In genomic region chr6:99700484-99700883, GRCm38 (mm10) we compare ENCODE assay signal across 21 mouse cellular contexts. TPM values are rescaled to one million over a fixed set of nuclear protein-coding genes. Genes with fewer than 3 reads are reported as not detected.
A peak's percentile ranks its signal among the peaks of the same experiment; 100 is the strongest.
DNase-seq lines count a peak whose midpoint lies in the region; ATAC-seq and TF ChIP-seq lines count a peak whose summit lies in the region.
"Had no signal": no experiment of that assay in that cellular context is flagged by ENCODE, and none has a peak within 500 bp of the region (broad histone marks: within the 10 kb centered on the region; RNA-seq: fewer than 3 reads in every experiment).

No protein-coding gene starts in this region.

- no peak overlapping the region for H3K27ac ChIP-seq in hindbrain, embryonic 16.5 days (ENCODE audit: low read depth, low read length)
- H3K27ac ChIP-seq in hindbrain, embryonic 11.5 days (ENCODE audit: low read depth, low read length): no peak overlapping the region
- no peak overlapping the region for H3K27ac ChIP-seq in kidney, postnatal 0 days
- H3K27ac ChIP-seq in neural tube, embryonic 14.5 days (ENCODE audit: low read depth, low read length): no peak overlapping the region
- H3K27ac ChIP-seq: layer of hippocampus, adult 2 months; liver, embryonic 15.5 days; neural tube, embryonic 12.5 days; stomach, postnatal 0 days had no signal

- no peak overlapping the region for H3K9ac ChIP-seq in hindbrain, embryonic 16.5 days (ENCODE audit: low read depth, low read length)
- H3K9ac ChIP-seq in hindbrain, embryonic 11.5 days (ENCODE audit: low read depth, low read length): no peak overlapping the region
- H3K9ac ChIP-seq in kidney, postnatal 0 days (ENCODE audit: low read depth, low read length): no peak overlapping the region
- H3K9ac ChIP-seq in neural tube, embryonic 14.5 days (replicated peaks; ENCODE audit: low read depth, low read length): no peak overlapping the region
- H3K9ac ChIP-seq: liver, embryonic 15.5 days; neural tube, embryonic 12.5 days had no signal

- H3K9me3 ChIP-seq in hindbrain, embryonic 16.5 days (ENCODE audit: control insufficient read depth, low read length): no peaks in the 10 kb centered on the region
- no peaks in the 10 kb centered on the region for H3K9me3 ChIP-seq in hindbrain, embryonic 11.5 days (ENCODE audit: control insufficient read depth, low read length)
- no peaks in the 10 kb centered on the region for H3K9me3 ChIP-seq in kidney, postnatal 0 days (replicated peaks; ENCODE audit: low read length)
- H3K9me3 ChIP-seq in neural tube, embryonic 14.5 days (ENCODE audit: control insufficient read depth, low read length): no peaks in the 10 kb centered on the region
- H3K9me3 ChIP-seq: liver, embryonic 15.5 days; neural tube, embryonic 12.5 days had no signal

- no peak overlapping the region for H3K4me2 ChIP-seq in hindbrain, embryonic 16.5 days (ENCODE audit: low read length)
- H3K4me2 ChIP-seq in hindbrain, embryonic 11.5 days (replicated peaks; ENCODE audit: low read depth, low read length): no peak overlapping the region
- H3K4me2 ChIP-seq in kidney, postnatal 0 days (ENCODE audit: low read length): 0 out of 2 replicates have a peak overlapping the region, but pooled peaks have one; percentile 8
- no peak overlapping the region for H3K4me2 ChIP-seq in neural tube, embryonic 14.5 days (ENCODE audit: low read depth, low read length)
- H3K4me2 ChIP-seq: liver, embryonic 15.5 days; neural tube, embryonic 12.5 days had no signal

- peak; percentile 50 for ATAC-seq in hindbrain, embryonic 16.5 days
- no peak for ATAC-seq in hindbrain, embryonic 11.5 days (ENCODE audit: low FRiP score)
- ATAC-seq in kidney, postnatal 0 days (replicated peaks; ENCODE audit: low FRiP score, low read depth): no peak
- peak; percentile 66; the same call in 1 of the 2 replicates for ATAC-seq in neural tube, embryonic 14.5 days (ENCODE audit: low read depth)
- ATAC-seq: lung, postnatal 0 days had no signal

- no peaks in the 10 kb centered on the region for H3K4me1 ChIP-seq in hindbrain, embryonic 16.5 days (ENCODE audit: control insufficient read depth, insufficient read depth, low read depth, low read length)
- no peaks in the 10 kb centered on the region for H3K4me1 ChIP-seq in hindbrain, embryonic 11.5 days (replicated peaks; ENCODE audit: control insufficient read depth, insufficient read depth, low read length)
- H3K4me1 ChIP-seq in kidney, postnatal 0 days (replicated peaks; ENCODE audit: insufficient read depth, low read length): peaks cover 9% of the 10 kb centered on the region; the same call in 1 of the 2 replicates
- H3K4me1 ChIP-seq in neural tube, embryonic 14.5 days (ENCODE audit: control insufficient read depth, insufficient read depth, low read length): no peaks in the 10 kb centered on the region
- H3K4me1 ChIP-seq: liver, embryonic 15.5 days; neural tube, embryonic 12.5 days had no signal

- H3K4me3 ChIP-seq in hindbrain, embryonic 16.5 days (ENCODE audit: low read length): no peak overlapping the region
- H3K4me3 ChIP-seq in hindbrain, embryonic 11.5 days (ENCODE audit: low read depth, low read length): no peak overlapping the region
- H3K4me3 ChIP-seq in kidney, postnatal 0 days (replicated peaks; ENCODE audit: low read depth, low read length): no peak overlapping the region
- no peak overlapping the region for H3K4me3 ChIP-seq in neural tube, embryonic 14.5 days (ENCODE audit: low read depth, low read length)
- H3K4me3 ChIP-seq: erythroblast, embryonic 14.5 days; layer of hippocampus, adult 2 months; liver, embryonic 15.5 days; neural tube, embryonic 12.5 days had no signal

- 50% methylated on average over 3 of the region's 3 CpGs for WGBS in hindbrain, embryonic 16.5 days
- WGBS in hindbrain, embryonic 11.5 days: 78% methylated on average over 3 of the region's 3 CpGs
- 28% methylated on average over 3 of the region's 3 CpGs for WGBS in kidney, postnatal 0 days
- WGBS in neural tube, embryonic 14.5 days: 32% methylated on average over 3 of the region's 3 CpGs

- no peak for DNase-seq in hindbrain, embryonic 11.5 days (ENCODE audit: low spot score)
- DNase-seq in kidney, adult 18-20 months: peak; percentile 23
- peak; percentile 61 for DNase-seq in kidney, postnatal 0 days (ENCODE audit: low spot score)
- no peak for DNase-seq in frontal cortex, postnatal 36 days (ENCODE audit: low spot score in 2 of 2)
- no peak for DNase-seq in layer of hippocampus, adult 8-10 months (ENCODE audit: low spot score in 2 of 2)
- DNase-seq: cerebellum, postnatal 10 days; gastrocnemius, postnatal 36 days; heart, postnatal 10 days; left cerebral cortex, postnatal 4 days; right cerebral cortex, postnatal 25 days; thymus, postnatal 14 days had no signal

- no peaks in the 10 kb centered on the region for H3K36me3 ChIP-seq in hindbrain, embryonic 16.5 days (ENCODE audit: control insufficient read depth, insufficient read depth, low read length)
- no peaks in the 10 kb centered on the region for H3K36me3 ChIP-seq in hindbrain, embryonic 11.5 days (ENCODE audit: control insufficient read depth, insufficient read depth, low read length)
- no peaks in the 10 kb centered on the region for H3K36me3 ChIP-seq in kidney, postnatal 0 days (ENCODE audit: insufficient read depth, low read length)
- no peaks in the 10 kb centered on the region for H3K36me3 ChIP-seq in neural tube, embryonic 14.5 days (ENCODE audit: control insufficient read depth, insufficient read depth, low read length)
- H3K36me3 ChIP-seq: liver, embryonic 15.5 days; neural tube, embryonic 12.5 days had no signal

- no peaks in the 10 kb centered on the region for H3K27me3 ChIP-seq in hindbrain, embryonic 16.5 days (replicated peaks; ENCODE audit: control insufficient read depth, insufficient read depth, low read length)
- no peaks in the 10 kb centered on the region for H3K27me3 ChIP-seq in hindbrain, embryonic 11.5 days (ENCODE audit: control insufficient read depth, insufficient read depth, low read length)
- no peaks in the 10 kb centered on the region for H3K27me3 ChIP-seq in kidney, postnatal 0 days (ENCODE audit: insufficient read depth, low read length)
- 0 out of 2 replicates have a peak, but pooled peaks cover 4% of the 10 kb centered on the region for H3K27me3 ChIP-seq in neural tube, embryonic 14.5 days (ENCODE audit: control insufficient read depth, insufficient read depth, low read length)

- TF ChIP-seq CTCF in kidney, postnatal 0 days (IDR thresholded peaks at IDR 0.05; ENCODE audit: low read depth): peak; percentile 12; the same call in 1 of the 2 replicates

RNA-seq across cellular contexts. Expression of gene Gpr27, which starts 8.0 kb away (rescaled TPM):
- polyA plus RNA-seq in hindbrain, embryonic 16.5 days (2015; fragmentation: Nextera tagmentation; extraction: Ambion mirVana): 13.8 and 15.4 TPM in 2 replicates
- 2.5 and 3.7 TPM in 2 replicates for polyA plus RNA-seq in hindbrain, embryonic 11.5 days (2014; fragmentation: Nextera tagmentation; extraction: Ambion mirVana)
- polyA plus RNA-seq in kidney, postnatal 0 days (2015; fragmentation: Nextera tagmentation; extraction: Ambion mirVana): 2.9 and 3.3 TPM in 2 replicates
- polyA plus RNA-seq in neural tube, embryonic 14.5 days (2014; fragmentation: Nextera tagmentation; extraction: Ambion mirVana): 21.0 and 21.7 TPM in 2 replicates
- total RNA-seq in layer of hippocampus, adult 8-10 months (2022): 10 to 100 TPM; 39.7 to 52.1 (median 46.9) TPM
- polyA plus RNA-seq: erythroblast, embryonic 14.5 days had no signal

RNA-seq across cellular contexts. Expression of gene Prok2, which starts 25.7 kb away (rescaled TPM):
- 0.25 and 0.70 TPM in 2 replicates for polyA plus RNA-seq in hindbrain, embryonic 16.5 days (2015; fragmentation: Nextera tagmentation; extraction: Ambion mirVana)
- polyA plus RNA-seq in hindbrain, embryonic 11.5 days (2014; fragmentation: Nextera tagmentation; extraction: Ambion mirVana): not detected in 2 replicates
- 0.13 and 0.33 TPM in 2 replicates for polyA plus RNA-seq in kidney, postnatal 0 days (2015; fragmentation: Nextera tagmentation; extraction: Ambion mirVana)
- not detected in 2 replicates for polyA plus RNA-seq in neural tube, embryonic 14.5 days (2014; fragmentation: Nextera tagmentation; extraction: Ambion mirVana)
- under 1 TPM in 3 of 4 experiments, not detected in 1; 0.45 to 0.60 (median 0.59) TPM for total RNA-seq in layer of hippocampus, adult 8-10 months (2022)
- total RNA-seq: ES-E14; gastrocnemius, postnatal 36 days; heart, postnatal 10 days; megakaryocyte progenitor cell, adult 5-6 weeks had no signal
- polyA plus RNA-seq: erythroblast, embryonic 14.5 days; neural tube, embryonic 12.5 days had no signal

RNA-seq across cellular contexts. Expression of gene Gm20696, which starts 33.9 kb away (rescaled TPM):
- 1.8 and 1.9 TPM in 2 replicates for polyA plus RNA-seq in hindbrain, embryonic 16.5 days (2015; fragmentation: Nextera tagmentation; extraction: Ambion mirVana)
- 3.2 and 6.0 TPM in 2 replicates for polyA plus RNA-seq in hindbrain, embryonic 11.5 days (2014; fragmentation: Nextera tagmentation; extraction: Ambion mirVana)
- polyA plus RNA-seq in kidney, postnatal 0 days (2015; fragmentation: Nextera tagmentation; extraction: Ambion mirVana): 1.7 and 1.8 TPM in 2 replicates
- polyA plus RNA-seq in neural tube, embryonic 14.5 days (2014; fragmentation: Nextera tagmentation; extraction: Ambion mirVana): 3.0 and 4.5 TPM in 2 replicates
- 10 to 100 TPM in 1 of 4 experiments, 1 to 10 TPM in 3; 6.4 to 10.0 (median 7.2) TPM for total RNA-seq in layer of hippocampus, adult 8-10 months (2022)
- polyA plus RNA-seq: erythroblast, embryonic 14.5 days had no signal

RNA-seq across cellular contexts. Expression of gene Eif4e3, which starts 33.9 kb away (rescaled TPM):
- polyA plus RNA-seq in hindbrain, embryonic 16.5 days (2015; fragmentation: Nextera tagmentation; extraction: Ambion mirVana): 5.7 and 6.4 TPM in 2 replicates
- polyA plus RNA-seq in hindbrain, embryonic 11.5 days (2014; fragmentation: Nextera tagmentation; extraction: Ambion mirVana): 15.1 and 16.3 TPM in 2 replicates
- polyA plus RNA-seq in kidney, postnatal 0 days (2015; fragmentation: Nextera tagmentation; extraction: Ambion mirVana): 16.4 and 17.0 TPM in 2 replicates
- 6.8 and 7.8 TPM in 2 replicates for polyA plus RNA-seq in neural tube, embryonic 14.5 days (2014; fragmentation: Nextera tagmentation; extraction: Ambion mirVana)
- total RNA-seq in layer of hippocampus, adult 8-10 months (2022): 10 to 100 TPM; 20.1 to 27.8 (median 25.3) TPM
- polyA plus RNA-seq: erythroblast, embryonic 14.5 days had no signal

Comparison
In these comparisons a context has a peak if more than half of its experiments do, and no peak if none do; other contexts are left out.
1. ATAC-seq: peak in hindbrain, embryonic 16.5 days (single experiment) and neural tube, embryonic 14.5 days (single experiment); none in hindbrain, embryonic 11.5 days (single experiment) and kidney, postnatal 0 days (single experiment).
2. DNase-seq: peak in kidney, adult 18-20 months (single experiment) and kidney, postnatal 0 days (single experiment); none in hindbrain, embryonic 11.5 days (single experiment), frontal cortex, postnatal 36 days (0 of 2) and layer of hippocampus, adult 8-10 months (0 of 2).